Mouse (Mus musculus) ES-E14 (cell line): ENCODE measurements at regions not wholly inside any gene's neighbourhood (a gene's known extent, or its start where the extent isn't known, plus 50 kb on each side); places are given as distances from the start of the nearest gene placed in this dataset.

Experiments used
- DNase-seq: peaks from one replicate; pipeline ENCODE4 v3.0.0-alpha.2; 2013; ENCODE audit warnings: low read depth, low spot score
- H3K27ac ChIP-seq: 2 replicates; pipeline ENCODE4 v1.5.1; 2012; ENCODE audit warnings: low read depth, mild to moderate bottlenecking, low read length, moderate library complexity, mixed read lengths; ENCODE audit not compliant: poor library complexity, insufficient read depth, severe bottlenecking
- H3K36me3 ChIP-seq: 2 replicates; pipeline ENCODE4 v1.6.1; 2012; ENCODE audit warnings: mild to moderate bottlenecking, low read length, moderate library complexity, mixed read lengths; ENCODE audit not compliant: control insufficient read depth, poor library complexity, insufficient read depth, severe bottlenecking
- H3K4me1 ChIP-seq, 2 experiments: fragments of 150-350 bp in 1 of 2; sonication (generic) in 1 of 2; 2 replicates each; pipeline ENCODE4 v1.6.1; 2012; ENCODE audit warnings: low read length in 2 of 2, mild to moderate bottlenecking in 1 of 2, mixed read lengths in 1 of 2; ENCODE audit not compliant: control insufficient read depth in 2 of 2, insufficient read depth in 2 of 2, poor library complexity in 1 of 2
- H3K4me3 ChIP-seq, 2 experiments: fragments of 150-350 bp in 1 of 2; sonication (generic) in 1 of 2; 2 replicates each; pipeline ENCODE4 v1.5.1; 2012; ENCODE audit warnings: low read length in 2 of 2, low read depth in 1 of 2, mild to moderate bottlenecking in 1 of 2, mixed read lengths in 1 of 2; ENCODE audit not compliant: insufficient read depth in 1 of 2, poor library complexity in 1 of 2, severe bottlenecking in 1 of 2
- H3K9ac ChIP-seq: 2 replicates; pipeline ENCODE4 v1.6.1; 2012; ENCODE audit warnings: low read depth, mild to moderate bottlenecking, low read length, mixed read lengths; ENCODE audit not compliant: poor library complexity, insufficient read depth, severe bottlenecking
- H3K9me3 ChIP-seq: fragments of 150-350 bp; sonication (generic); 2 replicates; pipeline ENCODE4 v1.6.1; 2012; ENCODE audit warnings: low read depth, mild to moderate bottlenecking, low read length; ENCODE audit not compliant: control insufficient read depth, insufficient read depth
- CHD2 ChIP-seq: IDR thresholded peaks from 2 replicates; pipeline ENCODE4 v1.6.1; 2014; ENCODE audit warnings: mild to moderate bottlenecking, low read depth, low read length, inconsistent platforms
- HCFC1 ChIP-seq: IDR thresholded peaks from 2 replicates; pipeline ENCODE4 v1.6.1; 2012; ENCODE audit warnings: low read length, inconsistent platforms, borderline replicate concordance; ENCODE audit not compliant: insufficient read depth
- MAFK ChIP-seq: IDR thresholded peaks from 2 replicates; pipeline ENCODE4 v1.6.1; 2014; ENCODE audit warnings: mild to moderate bottlenecking, low read depth, low read length, inconsistent platforms; ENCODE audit not compliant: insufficient read depth
- ZC3H11A ChIP-seq: IDR thresholded peaks from 2 replicates; pipeline ENCODE4 v1.6.1; 2012; ENCODE audit warnings: low read depth, mild to moderate bottlenecking, inconsistent platforms, low read length, borderline replicate concordance
- ZNF384 ChIP-seq: IDR thresholded peaks from 2 replicates; pipeline ENCODE4 v1.6.1; 2012; ENCODE audit warnings: low read depth, low read length, inconsistent platforms
- in situ Hi-C, 2 experiments: fragments of 600-800 bp; cut with MboI; formaldehyde crosslinking; loops; one replicate each; pipeline ENCODE4 v1.15.1; 2025; ENCODE audit warnings: low sequenced_read_pairs in 2 of 2, inconsistent platforms in 1 of 2; ENCODE audit not compliant: unreplicated experiment in 2 of 2

GRCm38 (mm10) chr17:13573036-13573435, 187.3 kb upstream of the Afdn start:
- no peak overlapping the region for H3K4me3 ChIP-seq
- no peak overlapping the region for H3K9ac ChIP-seq
- DNase-seq, result no peak
- no peak overlapping the region for H3K27ac ChIP-seq
- no peak for TF ChIP-seq ZNF384
- TF ChIP-seq CHD2, result no peak
- no peak for TF ChIP-seq HCFC1
- TF ChIP-seq MAFK, result no peak
- no peak for TF ChIP-seq ZC3H11A
- H3K4me1 ChIP-seq, result no peaks in the 10 kb centered on the region
- in situ Hi-C loops, result no loop called here
- H3K9me3 ChIP-seq, result peaks cover 5% of the 10 kb centered on the region; the same call in 1 of the 2 replicates
- no peaks in the 10 kb centered on the region for H3K36me3 ChIP-seq

DNA sequence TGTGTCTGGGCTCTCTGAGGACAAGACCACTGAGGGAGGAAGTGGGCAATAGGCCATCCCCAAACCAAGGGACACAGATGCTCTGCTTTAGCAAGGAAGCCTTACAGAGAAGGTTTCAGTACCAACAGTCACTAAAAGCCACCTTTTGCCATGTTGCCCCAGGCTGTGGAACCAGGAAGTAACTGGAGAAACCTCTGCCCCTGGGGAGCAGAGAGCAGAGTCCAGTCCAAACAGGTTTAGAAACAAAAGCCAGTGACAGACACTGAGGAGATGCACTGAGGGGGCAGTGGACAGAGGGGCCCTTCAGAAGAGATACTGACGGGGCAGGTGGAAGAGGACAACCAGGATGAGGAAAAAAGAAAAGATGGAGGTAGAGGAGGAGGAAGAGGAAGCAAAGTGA, 186.2 kb upstream of the Afdn start:
- TF ChIP-seq CHD2 (no peak), MAFK (no peak), HCFC1 (no peak), ZNF384 (no peak), ZC3H11A (no peak)
- Histone ChIP-seq H3K9ac (no peak overlapping the region), H3K9me3 (peaks cover 5% of the 10 kb centered on the region; the same call in 1 of the 2 replicates), H3K27ac (no peak overlapping the region), H3K4me3 (no peak overlapping the region), H3K36me3 (no peaks in the 10 kb centered on the region), H3K4me1 (no peaks in the 10 kb centered on the region)
- DNase-seq, result no peak
- in situ Hi-C loops, result no loop called here

DNA sequence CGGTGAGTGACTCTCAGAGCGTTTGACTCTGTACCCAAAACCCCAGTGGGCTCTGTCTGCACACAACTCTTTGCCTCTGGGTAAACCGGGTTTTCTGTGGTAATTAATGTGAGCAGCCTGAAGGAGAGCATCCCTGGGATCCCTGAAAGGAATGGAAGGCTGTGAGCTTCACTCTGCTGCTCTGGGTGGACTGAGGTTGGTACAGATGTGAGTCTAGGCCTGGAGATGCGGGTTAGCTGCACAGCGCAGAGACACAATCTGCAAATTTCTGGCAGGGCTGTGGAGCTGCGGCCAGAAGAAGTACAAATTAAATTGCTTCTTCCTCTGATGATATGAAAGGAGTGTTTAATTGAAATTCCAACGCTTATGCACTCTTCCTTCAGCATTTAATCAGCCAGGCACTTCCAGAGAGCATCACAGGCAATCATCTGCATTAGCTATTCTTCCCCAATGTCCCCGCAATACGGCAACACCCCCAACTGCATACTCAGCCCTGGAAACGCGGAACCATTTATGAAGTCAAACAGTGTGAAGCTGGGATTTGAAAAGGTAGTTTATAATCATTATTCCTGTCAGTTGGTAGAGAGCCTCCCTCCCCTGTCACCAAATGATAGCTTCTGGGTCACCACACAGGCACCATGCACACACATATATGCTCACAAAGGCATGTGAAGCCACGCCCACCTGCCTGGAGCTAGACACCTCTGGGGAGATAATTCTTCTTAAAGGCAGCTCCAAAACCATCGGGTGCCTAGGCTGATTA, 185.5 kb upstream of the Afdn start:
- Histone ChIP-seq H3K36me3 (no peaks in the 10 kb centered on the region), H3K9ac (no peak overlapping the region), H3K9me3 (peaks cover 5% of the 10 kb centered on the region; the same call in 1 of the 2 replicates), H3K27ac (no peak overlapping the region), H3K4me3 (no peak overlapping the region), H3K4me1 (no peaks in the 10 kb centered on the region)
- DNase-seq, result no peak
- in situ Hi-C loops, result no loop called here
- TF ChIP-seq HCFC1 (no peak), MAFK (no peak), ZC3H11A (no peak)

- no peaks in the 10 kb centered on the region for H3K4me1 ChIP-seq
- no peak for DNase-seq
- H3K27ac ChIP-seq, result no peak overlapping the region
- H3K9me3 ChIP-seq, result 0 out of 2 replicates have a peak, but pooled peaks cover 3% of the 10 kb centered on the region
- H3K36me3 ChIP-seq, result no peaks in the 10 kb centered on the region
- no peak for TF ChIP-seq ZC3H11A
- no peak for TF ChIP-seq ZNF384
- TF ChIP-seq MAFK, result no peak
- TF ChIP-seq CHD2, result no peak
- TF ChIP-seq HCFC1, result no peak
- H3K9ac ChIP-seq, result no peak overlapping the region
- H3K4me3 ChIP-seq, result no peak overlapping the region
- in situ Hi-C loops, result no loop called here
Observed at GRCm38 (mm10) chr17:13577798-13578197, 182.5 kb upstream of the Afdn start.
